Mouse (Mus musculus) liver, embryonic 14.5 days (tissue): ENCODE data around the gene Fes.

Source experiments
- CTCF ChIP-seq: IDR thresholded peaks from 2 replicates; pipeline ENCODE4 v1.5.1; 2016; ENCODE audit warnings: antibody characterized with exemption, low read depth, control low read depth
- EP300 ChIP-seq: IDR thresholded peaks from 2 replicates; pipeline ENCODE4 v1.6.1; 2016; ENCODE audit warnings: antibody characterized with exemption, low read depth

GRCm38 (mm10) chr7:80427730-80428129 lies 40.0 kb upstream of the Fes start:
- TF ChIP-seq EP300 (no peak), CTCF (no peak)
